16 mouse cellular contexts compared by ENCODE assay signal in the genomic region with DNA sequence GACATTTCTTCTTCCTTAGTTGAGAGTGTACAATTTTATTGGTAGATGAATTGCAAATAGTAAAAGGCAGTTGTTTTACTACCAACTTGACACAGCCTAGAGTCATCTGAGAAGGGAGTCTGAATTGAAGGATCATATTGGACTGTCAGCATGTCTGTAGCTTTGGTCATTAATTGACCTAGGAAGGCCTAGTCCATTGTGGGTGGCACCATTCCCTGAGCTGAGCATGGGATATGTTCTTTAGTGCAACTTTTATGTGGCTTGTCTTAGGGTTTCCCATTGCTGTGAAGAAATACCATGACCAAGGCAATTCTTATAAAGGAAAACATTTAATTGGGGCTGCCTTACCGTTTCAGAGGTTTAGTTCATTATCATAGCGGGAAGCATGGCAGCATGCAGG.
"Had no signal": no experiment of that assay in that cellular context is flagged by ENCODE, and none has a peak within 500 bp of the region (broad histone marks: within the 10 kb centered on the region; RNA-seq: fewer than 3 reads in every experiment).

No protein-coding gene starts in this region.

- H3K4me1 ChIP-seq: neural tube, embryonic 13.5 days; neural tube, embryonic 15.5 days; stomach, embryonic 15.5 days had no signal

- H3K27ac ChIP-seq: neural tube, embryonic 13.5 days; neural tube, embryonic 15.5 days; stomach, embryonic 15.5 days; stomach, postnatal 0 days had no signal

- H3K36me3 ChIP-seq: neural tube, embryonic 13.5 days; neural tube, embryonic 15.5 days; stomach, embryonic 15.5 days had no signal

- H3K27me3 ChIP-seq: neural tube, embryonic 13.5 days; neural tube, embryonic 15.5 days; stomach, embryonic 15.5 days had no signal

- DNase-seq: retina, postnatal 1 day; right cerebral cortex, adult 18-20 months; right cerebral cortex, postnatal 14 days; right cerebral cortex, postnatal 25 days; right cerebral cortex, postnatal 4 days; spleen, adult 18-20 months; thymus, adult 18-20 months; thymus, adult 2 months; thymus, postnatal 14 days; thymus, postnatal 25 days; thymus, postnatal 36 days; thymus, postnatal 4 days had no signal

- H3K4me3 ChIP-seq: neural tube, embryonic 13.5 days; neural tube, embryonic 15.5 days; stomach, embryonic 15.5 days had no signal

- H3K9ac ChIP-seq: neural tube, embryonic 13.5 days; neural tube, embryonic 15.5 days; stomach, embryonic 15.5 days had no signal

- H3K9me3 ChIP-seq: neural tube, embryonic 13.5 days; neural tube, embryonic 15.5 days; stomach, embryonic 15.5 days had no signal

- H3K4me2 ChIP-seq: neural tube, embryonic 13.5 days; neural tube, embryonic 15.5 days; stomach, embryonic 15.5 days had no signal
